Mouse (Mus musculus) layer of hippocampus, postnatal 14 days (tissue): ENCODE data around the gene Krtap24-1. TPM values are rescaled to one million over a fixed set of nuclear protein-coding genes. Genes with fewer than 3 reads are reported as not detected.

Experiments
- DNase-seq, 2 experiments: peaks; one replicate each; pipeline ENCODE4 v3.0.0; 2021 to 2022; ENCODE audit warnings: low spot score in 2 of 2, mixed read lengths in 1 of 2
- total RNA-seq, 2 experiments: library from RNA; stranded (reverse); gene quantifications; 2 replicates each; pipeline ENCODE4 v1.2.3; 2021

Krtap24-1 gene
- total RNA-seq, 2 experiments from 2014 or later, result not detected

DNA sequence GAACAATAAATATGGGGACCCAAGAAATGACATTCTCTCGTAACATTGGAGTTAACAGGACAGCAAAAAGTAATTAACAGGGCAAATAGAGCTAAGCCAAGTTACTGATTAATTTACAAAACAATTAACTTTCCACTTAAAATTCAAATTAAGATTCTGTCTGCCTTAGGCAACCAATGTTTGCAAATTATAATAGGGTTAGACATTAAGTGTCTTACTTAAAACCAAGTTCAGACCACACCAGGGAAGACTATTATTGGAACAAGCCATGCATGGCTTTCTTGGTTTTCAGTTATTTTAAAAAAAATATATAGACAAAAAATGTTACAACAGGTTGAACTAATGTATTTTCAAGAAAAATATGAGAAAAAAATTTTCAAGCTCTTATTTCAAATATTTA, 43.0 kb downstream of the Krtap24-1 start:
- no peak for DNase-seq

DNA sequence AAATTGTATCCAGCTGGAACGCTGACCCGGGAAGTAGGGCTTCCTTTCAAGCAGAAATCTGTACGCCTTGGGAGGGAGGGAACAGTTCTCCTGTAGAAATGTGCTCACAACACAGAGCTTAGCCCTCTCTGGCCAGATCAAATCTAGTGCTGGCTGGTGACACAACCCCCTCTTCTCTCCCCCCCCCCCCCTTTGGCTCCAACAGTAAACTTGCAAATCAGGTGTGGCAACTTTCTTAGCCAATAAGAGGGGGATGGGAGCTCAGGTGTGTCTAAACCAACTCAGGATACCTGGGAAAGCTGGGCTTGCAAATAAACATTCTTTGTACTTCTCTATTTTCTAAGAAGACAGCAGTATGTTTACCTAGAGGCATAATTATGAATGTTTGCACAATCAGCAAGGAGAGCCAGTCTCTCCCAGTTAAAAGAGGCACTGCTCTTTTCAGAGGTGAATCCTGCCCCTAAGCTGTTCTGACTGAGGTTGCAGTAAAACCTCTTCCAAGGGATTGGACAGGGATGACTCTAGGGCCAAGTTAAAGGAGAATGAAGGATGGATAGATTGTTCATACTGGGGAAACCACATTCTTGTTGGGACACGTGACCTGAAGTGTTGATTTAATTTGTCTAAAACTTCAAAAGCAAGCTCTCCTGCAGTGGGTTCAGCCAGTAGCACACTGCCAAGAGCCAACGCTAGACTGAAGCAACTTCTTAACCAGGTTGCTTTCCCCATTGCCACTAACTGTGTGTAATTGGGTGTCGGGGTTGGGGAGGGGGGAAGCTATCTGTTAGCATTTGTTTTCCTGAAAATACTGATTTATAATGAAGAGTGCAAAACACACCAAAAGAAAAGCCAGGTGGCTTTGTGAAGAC, 48.8 kb downstream of the Krtap24-1 start, which contains the start of gene Cldn8:
Gene Cldn8 (minus strand): TSS at position 139 of the 869 bp plus-strand sequence.
- no peak for DNase-seq

DNA sequence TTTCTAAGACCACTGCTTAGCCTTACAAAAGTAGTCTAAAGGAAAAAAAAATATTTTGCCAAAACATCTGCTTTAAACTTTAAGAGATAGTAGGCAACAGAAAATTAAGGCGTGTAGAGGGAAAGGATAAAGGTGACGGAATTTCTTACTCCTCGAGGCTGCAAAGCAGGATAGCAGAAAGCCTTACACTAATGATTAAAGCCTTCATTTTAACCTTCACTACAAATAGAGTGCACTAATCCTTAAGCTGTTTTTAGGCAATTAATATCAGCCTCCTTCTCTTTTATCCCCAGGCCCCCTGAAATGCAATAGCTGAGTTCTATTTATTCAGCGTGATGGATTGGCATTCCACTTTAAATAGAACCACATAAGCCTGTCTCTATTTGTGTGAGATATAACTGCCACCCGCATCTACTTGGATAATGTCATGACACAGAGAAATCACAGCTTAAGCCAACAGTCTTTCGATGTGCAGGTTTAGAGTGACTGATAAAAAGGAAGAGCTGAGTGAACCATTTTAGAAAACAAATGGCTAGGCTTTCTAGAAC, 50.4 kb downstream of the Krtap24-1 start:
- no peak for DNase-seq

Other genes starting within 250 kb of the Krtap24-1 start
- gene Cldn17, start 105.3 kb downstream of the Krtap24-1 start, total RNA-seq, result not detected
- gene Cldn8, start 49.1 kb downstream of the Krtap24-1 start, total RNA-seq, result not detected
- not detected for gene 2310079G19Rik, start 15.4 kb upstream of the Krtap24-1 start, total RNA-seq
- gene Krtap26-1, start 35.5 kb upstream of the Krtap24-1 start, total RNA-seq, result not detected
- not detected for gene Krtap27-1, start 59.4 kb upstream of the Krtap24-1 start, total RNA-seq
- gene 2310061N02Rik, start 95.7 kb upstream of the Krtap24-1 start, total RNA-seq, result not detected
- gene Krtap13-1, start 116.6 kb upstream of the Krtap24-1 start, total RNA-seq, result not detected
- gene Krtap13, start 139.4 kb upstream of the Krtap24-1 start, total RNA-seq, result not detected
- gene 2310034C09Rik, start 146.6 kb upstream of the Krtap24-1 start, total RNA-seq, result not detected
- gene 2310057N15Rik, start 161.9 kb upstream of the Krtap24-1 start, total RNA-seq, result not detected
- gene Gm5965, start 165.6 kb upstream of the Krtap24-1 start, total RNA-seq, result not detected
- not detected for gene Gm20741, start 199.9 kb upstream of the Krtap24-1 start, total RNA-seq
- not detected for gene Krtap15, start 207.9 kb upstream of the Krtap24-1 start, total RNA-seq
- gene Krtap14, start 213.9 kb upstream of the Krtap24-1 start, total RNA-seq, result not detected